Comparison of ENCODE assay signal across 24 mouse cellular contexts in genomic region chr3:81032014-81032413, GRCm38 (mm10). TPM values are rescaled to one million over a fixed set of nuclear protein-coding genes. Genes with fewer than 3 reads are reported as not detected.
DNase-seq lines count a peak whose midpoint lies in the region; ATAC-seq and TF ChIP-seq lines count a peak whose summit lies in the region.
"Had no signal": no experiment of that assay in that cellular context is flagged by ENCODE, and none has a peak within 500 bp of the region (broad histone marks: within the 10 kb centered on the region; RNA-seq: fewer than 3 reads in every experiment).

No protein-coding gene starts in this region.

- no peak overlapping the region for H3ac ChIP-seq in C2C12 (ENCODE audit: control insufficient read depth, insufficient read length, low read depth)

- no peak overlapping the region for H3K4me3 ChIP-seq in C2C12 (ENCODE audit: insufficient read depth, poor library complexity, severe bottlenecking)
- no peak overlapping the region for H3K4me3 ChIP-seq in embryonic fibroblast, embryonic 13.5 days (ENCODE audit: insufficient read depth, low read length)
- H3K4me3 ChIP-seq: embryonic facial prominence, embryonic 10.5 days; embryonic facial prominence, embryonic 12.5 days; erythroblast, embryonic 14.5 days; forebrain, embryonic 10.5 days; forebrain, embryonic 12.5 days had no signal

- TF ChIP-seq POLR2A in embryonic fibroblast, embryonic 13.5 days (IDR thresholded peaks at IDR 0.05; ENCODE audit: low read depth, low read length), result no peak

- no peak for ATAC-seq in megakaryocyte-erythroid progenitor cell, adult 5-6 weeks (replicated peaks; ENCODE audit: low FRiP score, low TSS enrichment, poor library complexity, severe bottlenecking)
- ATAC-seq: activated CD4-positive, CD25-positive, alpha-beta regulatory T cell, adult 4 months; forebrain, embryonic 14.5 days; forebrain, postnatal 0 days; Patski had no signal

- H3K79me2 ChIP-seq in C2C12 (ENCODE audit: control insufficient read depth, insufficient read depth), result peaks cover 2% of the 10 kb centered on the region

- peak overlapping the region; percentile 68 for H3K27ac ChIP-seq in embryonic fibroblast, embryonic 13.5 days (ENCODE audit: insufficient read depth, low read length)
- H3K27ac ChIP-seq: embryonic facial prominence, embryonic 10.5 days; embryonic facial prominence, embryonic 12.5 days; forebrain, embryonic 10.5 days; forebrain, embryonic 12.5 days had no signal

- no peak for DNase-seq in lung, postnatal 4 days
- no peak for DNase-seq in yolk sac, embryonic 10.5 days (ENCODE audit: low spot score)
- DNase-seq: adrenal gland, adult 8-10 months; adrenal gland, postnatal 14 days; adrenal gland, postnatal 36 days; B cell, adult 2 months; cerebellum, adult 11-12 months; cerebellum, adult 2 months; cerebellum, adult 9-10 months; cerebellum, postnatal 10 days; cerebellum, postnatal 25 days; forebrain, postnatal 0 days had no signal

- peaks cover under 1% of the 10 kb centered on the region for H3K79me3 ChIP-seq in C2C12 (ENCODE audit: low read depth)

- no peaks in the 10 kb centered on the region for H3K36me3 ChIP-seq in C2C12 (ENCODE audit: control insufficient read depth, insufficient read depth)
- H3K36me3 ChIP-seq: embryonic facial prominence, embryonic 10.5 days; embryonic facial prominence, embryonic 12.5 days; forebrain, embryonic 10.5 days; forebrain, embryonic 12.5 days; G1E had no signal

- no peak for TF ChIP-seq CTCF in C2C12 (IDR thresholded peaks at IDR 0.05; ENCODE audit: control insufficient read depth, insufficient read depth, insufficient read length)
- no peak for TF ChIP-seq CTCF in embryonic fibroblast, embryonic 13.5 days (IDR thresholded peaks at IDR 0.05; ENCODE audit: borderline replicate concordance, insufficient read depth, low read length)

- peaks cover 17% of the 10 kb centered on the region for H3K4me1 ChIP-seq in embryonic fibroblast, embryonic 13.5 days (ENCODE audit: control insufficient read depth, insufficient read depth, low read length)

- no peaks in the 10 kb centered on the region for H3K27me3 ChIP-seq in C2C12 (ENCODE audit: control insufficient read depth, insufficient read depth, insufficient read length)
- H3K27me3 ChIP-seq: embryonic facial prominence, embryonic 12.5 days; forebrain, embryonic 12.5 days; Patski had no signal

TF ChIP-seq in C2C12, 6 proteins besides CTCF, POLR2A, EP300 and RAD21:
- no peak for TF ChIP-seq MYOD1 (IDR thresholded peaks at IDR 0.05; ENCODE audit: control insufficient read depth, insufficient read length, low read depth)
- no peak for TF ChIP-seq FOSL1 (IDR thresholded peaks at IDR 0.05; ENCODE audit: insufficient read depth, low read length, poor library complexity, severe bottlenecking)
- no peak for TF ChIP-seq MYOG (IDR thresholded peaks at IDR 0.05; ENCODE audit: control insufficient read depth, extremely low read depth, insufficient read length)
- TF ChIP-seq MAX (IDR thresholded peaks at IDR 0.05), result peak; percentile 48
- no peak for TF ChIP-seq USF1 (IDR thresholded peaks at IDR 0.05; ENCODE audit: low read depth)
- TF ChIP-seq CEBPB (IDR thresholded peaks at IDR 0.05; ENCODE audit: low read depth), result peak; percentile 91

RNA-seq across cellular contexts. Expression of gene Pdgfc, which starts 4.2 kb away (rescaled TPM):
- 13.3 TPM for polyA plus RNA-seq in C2C12 (2012; fragmentation: generic; extraction: Trizol)
- polyA plus RNA-seq in embryonic fibroblast, embryonic 13.5 days (2011; ENCODE audit: insufficient read length, low read depth, missing spikeins), result 68.1 and 72.5 TPM in 2 replicates
- not detected in 2 replicates for total RNA-seq in megakaryocyte-erythroid progenitor cell, adult 5-6 weeks (2014; fragmentation: Nextera tagmentation)
- total RNA-seq in megakaryocyte-erythroid progenitor cell, adult 5-6 weeks (2017), result not detected in 2 replicates
- polyA plus RNA-seq: activated CD4-positive, CD25-positive, alpha-beta regulatory T cell, adult 4 months; erythroblast, embryonic 14.5 days; G1E had no signal
